Mouse (Mus musculus) CH12.LX (cell line): ENCODE results near the gene Osbpl6.

ENCODE experiments used
- CHD2 ChIP-seq: IDR thresholded peaks from 2 replicates; pipeline ENCODE4 v1.6.1; 2011; ENCODE audit warnings: low read length, improper control_type of control experiment
- CTCF ChIP-seq, 2 experiments: IDR thresholded peaks in 1 of 2; conservative IDR thresholded peaks in 1 of 2; 2 replicates each; pipeline ENCODE4 v1.5.1; 2011 to 2012; ENCODE audit warnings: low read depth in 2 of 2, low read length in 2 of 2, improper control_type of control experiment in 1 of 2, inconsistent platforms in 1 of 2, mild to moderate bottlenecking in 1 of 2, moderate library complexity in 1 of 2
- EP300 ChIP-seq: IDR thresholded peaks from 2 replicates; pipeline ENCODE4 v1.6.1; 2011; ENCODE audit warnings: low read length, improper control_type of control experiment
- GABPA ChIP-seq: IDR thresholded peaks from 2 replicates; pipeline ENCODE4 v1.6.1; 2012; ENCODE audit warnings: low read depth, low read length, improper control_type of control experiment, inconsistent platforms; ENCODE audit not compliant: insufficient replicate concordance
- JUND ChIP-seq: conservative IDR thresholded peaks from 2 replicates; pipeline ENCODE4 v1.6.1; 2011; ENCODE audit warnings: low read depth, low read length, improper control_type of control experiment
- MAX ChIP-seq: IDR thresholded peaks from 2 replicates; pipeline ENCODE4 v1.6.1; 2011; ENCODE audit warnings: low read length, improper control_type of control experiment
- MAZ ChIP-seq: IDR thresholded peaks from 2 replicates; pipeline ENCODE4 v1.6.1; 2012; ENCODE audit warnings: low read depth, mild to moderate bottlenecking, inconsistent platforms, low read length, improper control_type of control experiment, moderate library complexity
- NRF1 ChIP-seq: IDR thresholded peaks from 2 replicates; pipeline ENCODE4 v1.6.1; 2014; ENCODE audit warnings: low read depth, mild to moderate bottlenecking, inconsistent platforms, low read length, improper control_type of control experiment, moderate library complexity
- POLR2A ChIP-seq: IDR thresholded peaks from 2 replicates; pipeline ENCODE4 v1.6.1; 2011; ENCODE audit warnings: low read depth, mild to moderate bottlenecking, improper control_type of control experiment, low read length
- USF1 ChIP-seq: IDR thresholded peaks from 2 replicates; pipeline ENCODE4 v1.6.1; 2014; ENCODE audit warnings: low read depth, mild to moderate bottlenecking, inconsistent platforms, low read length, improper control_type of control experiment
- ZMIZ1 ChIP-seq: IDR thresholded peaks from 2 replicates; pipeline ENCODE4 v1.6.1; 2012; ENCODE audit warnings: low read depth, mild to moderate bottlenecking, inconsistent platforms, low read length, improper control_type of control experiment
- ZNF384 ChIP-seq: IDR thresholded peaks from 2 replicates; pipeline ENCODE4 v1.6.1; 2012; ENCODE audit warnings: low read depth, low read length, improper control_type of control experiment, inconsistent platforms

DNA sequence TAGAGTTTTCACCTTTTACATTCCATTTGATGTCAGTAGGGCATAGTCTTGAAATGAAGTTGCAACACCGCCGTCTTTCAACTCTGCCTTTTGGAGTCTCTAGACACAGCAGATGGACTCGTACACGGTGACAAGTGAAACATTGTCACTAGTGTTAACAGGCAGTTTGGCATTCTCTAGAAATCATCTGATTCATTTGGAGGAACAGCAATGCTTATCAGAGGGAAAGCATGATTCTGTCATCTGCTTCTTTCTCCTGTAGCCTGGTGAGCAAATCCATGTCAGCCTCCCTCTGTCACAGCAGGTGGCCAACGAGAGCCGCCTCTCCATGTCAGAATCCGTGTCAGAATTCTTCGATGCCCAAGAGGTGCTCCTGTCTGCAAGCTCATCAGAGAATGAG is 172.6 kb downstream of the Osbpl6 start:
- no peak for TF ChIP-seq ZNF384
- TF ChIP-seq MAX, result no peak
- TF ChIP-seq CHD2, result no peak
- no peak for TF ChIP-seq MAZ
- no peak for TF ChIP-seq CTCF (conservative IDR thresholded peaks at IDR 0.05 in 1 of 2, IDR thresholded peaks at IDR 0.05 in 1 of 2; ENCODE audit: low read depth in 2 of 2, low read length in 2 of 2)
- TF ChIP-seq GABPA, result no peak
- no peak for TF ChIP-seq POLR2A
- TF ChIP-seq USF1, result no peak
- no peak for TF ChIP-seq EP300
- no peak for TF ChIP-seq JUND
- no peak for TF ChIP-seq ZMIZ1
- no peak for TF ChIP-seq NRF1
